Mouse (Mus musculus): ENCODE data around the gene Mroh3.

Mroh3 gene

DNA sequence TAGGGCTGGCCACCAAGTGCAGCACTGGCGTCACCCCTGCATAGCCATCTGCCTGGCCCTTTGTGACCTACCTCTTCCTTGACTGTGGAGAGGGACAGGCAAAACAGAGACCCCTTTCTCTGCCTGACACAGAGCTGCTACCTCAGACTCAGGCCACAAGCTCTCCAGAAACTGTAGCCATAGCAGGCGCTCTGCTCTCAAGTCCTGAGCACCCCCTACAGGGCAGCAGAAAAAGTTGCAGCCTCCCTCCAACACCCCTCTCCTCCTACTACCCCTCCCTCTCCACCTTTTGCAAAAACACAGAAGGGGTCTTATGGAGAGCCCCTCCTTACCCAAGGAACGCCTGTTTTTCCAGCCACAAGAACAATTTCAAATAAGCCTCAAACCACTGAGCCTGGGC lies at the start of gene Mroh3:
Gene Mroh3 (minus strand): TSS at position 26 of the 400 bp plus-strand sequence.
- peak; percentile 60 for DNase-seq (ENCODE audit: low read depth, low spot score)
- Histone ChIP-seq H3K27me3 (ENCODE audit: control insufficient read depth, insufficient read depth, low read length, poor library complexity, severe bottlenecking) (no peaks in the 10 kb centered on the region), H3K36me3 (ENCODE audit: control insufficient read depth, insufficient read depth, low read length, poor library complexity, severe bottlenecking) (no peaks in the 10 kb centered on the region)

DNA sequence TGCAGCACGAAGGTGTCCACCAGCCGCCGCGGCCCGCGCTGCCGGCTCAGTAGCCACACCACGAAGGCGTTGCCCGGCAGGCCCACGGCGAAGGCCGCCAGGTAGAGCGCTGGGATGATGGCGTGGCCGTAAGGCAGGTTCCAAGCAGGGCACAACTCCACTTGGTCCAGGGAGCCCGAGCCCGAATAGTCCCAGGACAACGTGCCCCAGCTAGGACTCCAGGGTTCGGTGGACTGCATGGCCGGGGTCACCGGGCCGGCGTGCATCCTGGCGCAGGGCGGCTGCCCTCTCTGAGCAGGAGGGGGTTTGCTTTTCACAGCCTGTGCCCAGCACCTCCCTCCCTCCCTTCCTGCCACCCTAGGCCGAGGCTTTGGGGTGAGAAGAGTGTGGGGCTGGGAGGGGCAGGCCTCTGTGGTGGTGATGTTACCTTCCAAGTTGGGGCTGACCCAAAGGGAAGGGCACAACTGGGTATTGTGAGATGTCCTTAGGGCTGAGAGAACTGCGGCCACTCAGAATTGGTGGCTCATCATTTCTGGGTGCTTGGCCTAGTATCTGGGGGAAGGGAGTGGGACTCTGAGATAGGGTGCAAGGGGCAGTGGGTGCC lies 48.1 kb upstream of the Mroh3 start, which contains the start of gene Gpr25:
Gene Gpr25 (minus strand): TSS at position 239 of the 604 bp plus-strand sequence.
- no peaks in the 10 kb centered on the region for H3K36me3 ChIP-seq (ENCODE audit: control insufficient read depth, insufficient read depth, low read length, poor library complexity, severe bottlenecking)
- H3K27me3 ChIP-seq (ENCODE audit: control insufficient read depth, insufficient read depth, low read length, poor library complexity, severe bottlenecking) = no peaks in the 10 kb centered on the region; the same call in 1 of the 2 replicates
- DNase-seq (ENCODE audit: low read depth, low spot score) = no peak

DNA sequence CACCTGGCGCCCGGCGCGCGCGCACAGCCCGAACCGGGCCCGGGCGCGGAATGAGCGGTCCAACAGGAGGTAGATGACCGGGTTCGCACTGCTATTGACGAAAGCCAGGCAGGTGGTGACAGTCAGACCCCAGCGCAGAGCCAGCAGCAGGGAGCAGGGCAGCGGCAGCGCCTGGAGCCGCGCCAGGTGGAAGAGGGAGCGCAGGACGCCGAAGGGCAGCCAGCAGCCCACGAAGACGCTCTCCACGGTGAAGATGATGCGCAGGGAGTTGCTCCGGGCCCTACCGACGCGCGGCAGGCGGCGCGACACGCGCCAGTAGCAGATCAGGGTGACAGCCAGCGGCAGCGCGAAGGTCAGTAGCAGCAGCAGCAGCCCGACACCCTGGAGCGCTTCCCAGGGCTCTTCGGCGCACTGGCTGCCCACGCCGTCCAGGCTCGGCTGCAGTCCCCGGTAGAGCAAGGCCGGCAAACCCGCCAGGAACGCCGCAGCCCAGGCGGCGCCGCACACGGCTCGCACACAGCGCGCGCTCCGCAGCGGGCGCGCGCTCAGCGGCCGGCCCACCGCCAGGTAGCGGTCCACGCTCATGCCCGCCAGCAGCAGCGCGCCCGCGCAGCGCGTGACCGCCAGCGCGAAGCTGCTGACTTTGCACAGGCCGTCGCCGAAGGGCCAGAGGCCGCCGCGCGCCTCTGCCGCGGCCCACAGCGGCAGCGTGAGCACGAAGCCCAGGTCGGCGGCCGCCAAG lies 47.4 kb upstream of the Mroh3 start:
- DNase-seq (ENCODE audit: low read depth, low spot score) = peak; percentile 23
- Histone ChIP-seq H3K27me3 (ENCODE audit: control insufficient read depth, insufficient read depth, low read length, poor library complexity, severe bottlenecking) (no peaks in the 10 kb centered on the region; the same call in 1 of the 2 replicates), H3K36me3 (ENCODE audit: control insufficient read depth, insufficient read depth, low read length, poor library complexity, severe bottlenecking) (no peaks in the 10 kb centered on the region)

DNA sequence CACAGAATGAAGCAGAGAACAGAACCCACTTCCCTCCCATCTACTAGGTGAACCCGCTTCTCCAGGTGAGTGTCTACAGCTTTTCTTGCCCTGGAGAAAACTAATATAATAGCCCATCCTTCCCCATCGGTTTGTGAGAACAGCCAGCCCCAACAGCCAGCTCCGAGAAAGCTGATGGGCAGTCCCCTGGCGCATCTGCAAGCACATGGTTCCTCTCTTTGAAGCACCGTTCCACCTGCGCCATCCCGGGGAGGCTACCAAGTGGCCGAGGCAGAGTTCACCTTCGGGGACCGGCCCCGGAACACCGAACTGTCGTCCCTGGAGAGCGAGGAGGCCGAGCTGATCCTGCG lies 46.9 kb upstream of the Mroh3 start:
- DNase-seq (ENCODE audit: low read depth, low spot score) = peak; percentile 11
- no peaks in the 10 kb centered on the region for H3K36me3 ChIP-seq (ENCODE audit: control insufficient read depth, insufficient read depth, low read length, poor library complexity, severe bottlenecking)
- no peaks in the 10 kb centered on the region; the same call in 1 of the 2 replicates for H3K27me3 ChIP-seq (ENCODE audit: control insufficient read depth, insufficient read depth, low read length, poor library complexity, severe bottlenecking)

DNA sequence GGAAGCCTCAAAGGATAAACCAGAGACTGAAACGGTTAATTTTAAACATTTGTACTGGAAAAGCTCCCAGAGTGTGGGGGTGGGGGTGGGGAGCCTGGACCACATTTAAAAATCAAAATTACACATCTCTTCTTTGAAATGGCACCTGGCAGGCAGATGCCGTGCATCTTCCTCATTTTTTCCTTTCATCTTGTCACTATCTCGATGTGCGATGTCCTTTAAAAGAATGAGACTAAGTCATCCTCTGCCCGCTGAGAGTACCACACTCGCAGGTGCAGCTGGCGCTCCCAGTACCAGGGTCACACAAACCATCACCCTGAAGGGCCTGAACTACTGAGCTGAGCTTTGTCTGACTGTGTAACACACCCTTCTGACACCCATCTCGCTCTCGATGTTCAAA lies 45.9 kb upstream of the Mroh3 start:
- no peaks in the 10 kb centered on the region; the same call in 1 of the 2 replicates for H3K27me3 ChIP-seq (ENCODE audit: control insufficient read depth, insufficient read depth, low read length, poor library complexity, severe bottlenecking)
- no peak for DNase-seq (ENCODE audit: low read depth, low spot score)
- no peaks in the 10 kb centered on the region for H3K36me3 ChIP-seq (ENCODE audit: control insufficient read depth, insufficient read depth, low read length, poor library complexity, severe bottlenecking)

DNA sequence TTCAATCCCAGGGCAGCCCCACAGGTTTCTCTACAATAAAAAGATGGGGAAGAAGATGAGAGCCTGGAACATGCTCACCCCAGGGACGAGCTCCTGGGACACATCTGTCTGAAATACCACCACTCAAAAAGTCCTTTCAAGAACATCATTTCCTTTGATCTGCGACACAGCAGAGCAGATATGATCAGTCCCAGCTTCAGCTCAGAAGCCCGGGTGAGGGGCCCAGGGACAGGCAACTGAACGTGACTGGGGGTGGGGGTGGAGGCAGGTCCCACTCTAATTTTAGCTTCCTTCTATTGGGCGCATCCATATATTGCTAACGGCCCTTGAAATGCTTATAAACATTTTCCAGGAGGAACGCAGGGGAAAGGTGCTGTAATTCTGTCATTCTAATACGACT lies 43.0 kb upstream of the Mroh3 start:
- no peak for DNase-seq (ENCODE audit: low read depth, low spot score)
- no peaks in the 10 kb centered on the region; the same call in 1 of the 2 replicates for H3K27me3 ChIP-seq (ENCODE audit: control insufficient read depth, insufficient read depth, low read length, poor library complexity, severe bottlenecking)
- no peaks in the 10 kb centered on the region for H3K36me3 ChIP-seq (ENCODE audit: control insufficient read depth, insufficient read depth, low read length, poor library complexity, severe bottlenecking)

DNA sequence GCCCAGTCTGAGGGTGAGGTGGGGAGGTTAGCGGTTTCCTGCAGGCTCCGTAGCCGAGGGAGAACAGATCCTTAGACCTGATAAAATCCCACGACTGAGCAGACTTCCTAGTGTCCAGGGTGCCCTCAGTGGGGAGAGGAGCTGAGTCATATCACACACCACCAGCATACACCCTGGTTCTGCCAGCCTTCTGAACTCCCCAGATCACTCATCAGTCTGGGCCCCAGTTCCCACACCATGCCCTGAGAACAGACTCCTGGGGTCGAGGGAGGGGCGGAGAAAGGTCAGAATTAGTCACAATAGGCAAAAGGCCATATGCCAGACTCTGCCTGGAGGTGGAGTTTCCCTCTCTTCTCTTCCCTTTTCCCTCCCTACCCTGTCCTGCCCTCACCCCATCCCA lies 42.5 kb upstream of the Mroh3 start:
- Histone ChIP-seq H3K27me3 (ENCODE audit: control insufficient read depth, insufficient read depth, low read length, poor library complexity, severe bottlenecking) (no peaks in the 10 kb centered on the region; the same call in 1 of the 2 replicates), H3K36me3 (ENCODE audit: control insufficient read depth, insufficient read depth, low read length, poor library complexity, severe bottlenecking) (no peaks in the 10 kb centered on the region)
- no peak for DNase-seq (ENCODE audit: low read depth, low spot score)

DNA sequence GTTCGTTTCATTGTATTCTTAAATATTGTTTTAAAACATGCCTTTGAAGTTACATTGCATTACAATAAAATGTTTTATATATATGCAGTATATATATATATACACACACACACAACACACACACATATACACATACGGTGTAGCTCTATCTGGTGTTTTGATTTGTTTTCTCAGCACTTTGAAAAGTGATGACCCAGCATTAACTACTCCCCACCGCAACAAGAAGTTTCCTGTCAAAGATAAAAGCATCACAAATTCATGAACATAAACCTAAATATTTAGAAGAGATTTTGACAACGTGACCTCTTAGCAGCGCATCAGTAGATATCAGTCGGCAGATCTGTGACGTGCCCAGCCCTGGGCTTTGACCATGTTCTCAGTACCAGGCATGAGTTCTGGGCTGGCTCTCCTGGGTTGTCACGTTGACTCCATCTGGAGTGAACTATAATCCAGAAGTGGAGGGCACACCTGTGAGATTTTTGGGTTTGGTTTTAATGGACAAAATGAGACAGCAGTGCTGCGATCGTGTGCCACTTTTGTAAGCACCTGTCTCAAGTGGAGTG lies 42.0 kb upstream of the Mroh3 start:
- H3K36me3 ChIP-seq (ENCODE audit: control insufficient read depth, insufficient read depth, low read length, poor library complexity, severe bottlenecking) = no peaks in the 10 kb centered on the region
- no peak for DNase-seq (ENCODE audit: low read depth, low spot score)
- no peaks in the 10 kb centered on the region for H3K27me3 ChIP-seq (ENCODE audit: control insufficient read depth, insufficient read depth, low read length, poor library complexity, severe bottlenecking)

DNA sequence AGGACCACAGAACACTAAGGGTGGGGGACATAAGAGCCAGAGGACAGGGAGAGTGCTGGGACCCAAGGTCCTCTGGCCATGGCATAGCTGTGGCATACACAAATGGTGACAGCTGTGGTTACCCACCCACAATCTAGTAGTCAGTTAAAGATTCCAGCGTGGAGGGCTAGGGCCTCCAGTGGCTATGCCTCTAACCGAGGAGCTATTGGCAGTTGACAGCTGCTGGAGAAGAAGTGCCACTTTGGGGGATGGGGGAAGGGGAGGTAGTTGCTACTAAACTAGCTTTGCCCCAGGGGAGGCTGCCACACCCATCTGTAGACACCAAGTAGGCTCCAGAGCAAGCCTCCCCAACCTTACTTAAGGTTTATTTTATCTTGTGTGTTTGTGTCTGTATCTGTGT lies 40.8 kb upstream of the Mroh3 start:
- no peaks in the 10 kb centered on the region for H3K36me3 ChIP-seq (ENCODE audit: control insufficient read depth, insufficient read depth, low read length, poor library complexity, severe bottlenecking)
- no peak for DNase-seq (ENCODE audit: low read depth, low spot score)
- no peaks in the 10 kb centered on the region for H3K27me3 ChIP-seq (ENCODE audit: control insufficient read depth, insufficient read depth, low read length, poor library complexity, severe bottlenecking)

DNA sequence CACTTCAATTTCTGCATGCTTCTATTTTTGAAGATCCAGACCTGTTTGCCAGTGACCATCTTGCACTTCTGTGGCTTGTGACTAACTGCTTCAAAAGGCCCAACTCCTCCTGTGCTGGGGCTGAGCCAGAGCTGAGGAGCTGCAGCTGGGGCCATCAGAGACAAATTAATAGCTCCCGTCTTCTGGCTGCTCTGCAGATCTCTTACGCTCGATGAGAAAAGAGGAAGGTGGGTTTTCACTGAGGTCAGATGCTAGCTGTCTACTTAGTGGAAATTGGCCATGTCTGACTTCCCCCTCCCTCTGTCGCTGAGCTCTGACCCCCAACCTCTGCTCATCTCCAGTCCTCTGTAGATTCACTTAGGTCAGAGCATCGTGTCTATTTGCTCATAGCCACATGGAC lies 37.0 kb upstream of the Mroh3 start:
- H3K36me3 ChIP-seq (ENCODE audit: control insufficient read depth, insufficient read depth, low read length, poor library complexity, severe bottlenecking) = no peaks in the 10 kb centered on the region
- no peaks in the 10 kb centered on the region for H3K27me3 ChIP-seq (ENCODE audit: control insufficient read depth, insufficient read depth, low read length, poor library complexity, severe bottlenecking)
- DNase-seq (ENCODE audit: low read depth, low spot score) = peak; percentile 54

DNA sequence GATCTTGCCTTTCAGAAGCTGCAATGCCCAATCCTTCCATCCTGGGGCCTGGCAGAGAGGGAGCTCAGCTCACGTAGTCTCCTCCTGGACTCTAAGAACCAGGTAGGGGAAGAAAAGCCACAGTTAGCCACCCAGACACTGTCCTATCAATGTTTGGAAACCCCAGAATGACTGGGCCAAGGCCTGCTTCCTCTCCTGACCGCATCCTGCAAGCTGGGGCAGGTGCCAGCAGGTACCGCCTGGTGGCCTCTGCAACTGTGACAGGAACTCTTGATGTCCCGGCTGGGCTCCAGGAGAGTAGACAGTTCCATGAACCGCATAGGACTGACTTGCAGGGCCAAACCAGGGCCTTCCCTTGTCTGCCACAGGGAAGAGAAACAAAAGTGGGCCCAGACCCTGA lies 34.8 kb upstream of the Mroh3 start:
- DNase-seq (ENCODE audit: low read depth, low spot score) = peak; percentile 25
- Histone ChIP-seq H3K36me3 (ENCODE audit: control insufficient read depth, insufficient read depth, low read length, poor library complexity, severe bottlenecking) (no peaks in the 10 kb centered on the region), H3K27me3 (ENCODE audit: control insufficient read depth, insufficient read depth, low read length, poor library complexity, severe bottlenecking) (no peaks in the 10 kb centered on the region)

DNA sequence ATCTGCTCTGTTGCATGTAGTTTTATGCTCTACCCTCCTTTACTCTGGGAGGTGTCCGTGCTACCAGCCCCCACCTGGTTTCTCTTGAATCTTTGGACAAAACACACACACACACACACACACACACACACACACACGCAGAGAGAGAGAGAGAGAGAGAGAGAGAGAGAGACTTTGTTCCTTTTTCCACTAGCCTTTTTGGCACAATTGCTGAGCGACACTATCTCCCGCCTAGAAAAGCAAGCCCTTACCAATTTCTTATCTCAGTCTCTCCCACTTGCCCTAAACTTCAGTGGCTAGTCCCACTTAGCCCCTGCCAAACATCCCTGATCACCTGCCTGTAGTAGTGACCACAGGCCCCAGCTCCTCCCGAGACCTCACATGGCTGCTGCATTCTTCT lies 31.8 kb upstream of the Mroh3 start:
- DNase-seq (ENCODE audit: low read depth, low spot score) = no peak
- Histone ChIP-seq H3K27me3 (ENCODE audit: control insufficient read depth, insufficient read depth, low read length, poor library complexity, severe bottlenecking) (no peaks in the 10 kb centered on the region), H3K36me3 (ENCODE audit: control insufficient read depth, insufficient read depth, low read length, poor library complexity, severe bottlenecking) (no peaks in the 10 kb centered on the region)

DNA sequence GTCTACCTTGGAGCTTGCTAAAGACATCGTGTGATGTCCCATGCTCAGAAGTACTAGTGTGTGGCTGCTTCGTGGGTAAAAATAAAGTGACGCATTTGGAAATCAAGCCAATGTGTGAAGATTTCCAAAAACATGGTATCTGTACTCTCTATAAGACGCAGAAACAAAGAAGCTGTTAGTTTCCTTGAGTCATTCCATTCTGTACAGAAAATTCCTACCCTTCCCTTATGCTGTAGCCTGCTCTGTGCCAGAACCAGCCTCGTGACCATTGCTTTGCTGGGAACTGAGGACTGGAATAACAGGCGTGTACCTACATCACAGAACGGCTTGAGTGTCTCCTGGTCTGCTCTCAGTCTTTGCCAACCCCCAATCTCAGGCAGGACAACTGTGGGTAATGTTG lies 29.2 kb upstream of the Mroh3 start:
- H3K36me3 ChIP-seq (ENCODE audit: control insufficient read depth, insufficient read depth, low read length, poor library complexity, severe bottlenecking) = no peaks in the 10 kb centered on the region
- no peaks in the 10 kb centered on the region for H3K27me3 ChIP-seq (ENCODE audit: control insufficient read depth, insufficient read depth, low read length, poor library complexity, severe bottlenecking)
- no peak for DNase-seq (ENCODE audit: low read depth, low spot score)

DNA sequence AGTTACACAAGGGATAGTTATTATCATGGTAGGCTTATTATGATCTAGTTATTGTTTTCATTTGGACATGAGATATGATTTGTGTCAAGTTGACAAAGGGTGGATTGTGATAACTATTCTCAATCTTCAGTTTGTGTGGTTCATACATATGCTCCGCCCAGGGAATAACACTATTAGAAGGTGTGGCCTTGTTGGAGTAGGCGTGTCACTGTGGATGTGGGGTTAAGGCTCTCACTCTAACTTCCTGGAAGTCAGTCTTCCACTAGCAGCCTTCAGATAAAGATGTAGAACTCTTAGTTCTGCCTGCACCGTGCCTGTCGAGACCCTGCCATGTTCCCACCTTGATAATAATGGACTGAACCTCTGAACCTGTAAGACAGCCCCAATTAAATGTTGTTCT lies 25.9 kb upstream of the Mroh3 start:
- Histone ChIP-seq H3K27me3 (ENCODE audit: control insufficient read depth, insufficient read depth, low read length, poor library complexity, severe bottlenecking) (0 out of 2 replicates have a peak, but pooled peaks cover 2% of the 10 kb centered on the region), H3K36me3 (ENCODE audit: control insufficient read depth, insufficient read depth, low read length, poor library complexity, severe bottlenecking) (no peaks in the 10 kb centered on the region)
- no peak for DNase-seq (ENCODE audit: low read depth, low spot score)

DNA sequence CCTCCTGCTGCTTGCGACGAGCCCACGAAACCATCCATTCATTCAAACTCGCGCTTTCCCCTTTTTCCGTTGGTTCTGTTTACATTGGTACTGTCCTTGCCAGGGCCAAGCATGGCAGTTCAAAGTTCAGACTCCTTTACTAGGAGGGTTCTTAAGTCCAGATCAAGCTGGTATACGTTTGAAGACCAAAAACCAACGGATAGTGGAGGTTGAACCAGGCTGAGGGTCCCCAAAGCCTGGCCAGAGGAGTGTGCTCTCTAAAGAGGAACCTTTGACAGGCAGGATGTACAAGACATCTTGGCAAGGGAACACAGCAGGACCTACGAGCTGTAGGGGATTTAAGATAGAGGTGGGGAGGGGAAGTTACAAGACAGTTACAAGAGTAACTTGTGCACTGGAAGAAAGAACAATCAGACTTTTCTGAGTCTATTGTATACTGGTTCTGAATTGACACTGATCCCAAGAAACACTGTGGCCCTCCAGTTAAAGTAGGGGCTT lies 22.0 kb upstream of the Mroh3 start:
- DNase-seq (ENCODE audit: low read depth, low spot score) = peak; percentile 21

More for the DNA sequence above, 22.0 kb upstream of the Mroh3 start:
- Histone ChIP-seq H3K36me3 (ENCODE audit: control insufficient read depth, insufficient read depth, low read length, poor library complexity, severe bottlenecking) (no peaks in the 10 kb centered on the region), H3K27me3 (ENCODE audit: control insufficient read depth, insufficient read depth, low read length, poor library complexity, severe bottlenecking) (0 out of 2 replicates have a peak, but pooled peaks cover 2% of the 10 kb centered on the region)

Data from splenic B cell, adult 2 months (primary cell).